Mouse (Mus musculus) B cell, adult 2 months (primary cell): ENCODE results near the gene 1110057P08Rik.
"Not testable (repeated sequence)": the region's sequence is repeated elsewhere in the genome, so short reads cannot be mapped to it uniquely, and the experiment has no call there.

ENCODE experiments used
- DNase-seq, 2 experiments: peaks; one replicate each; pipeline ENCODE4 v3.0.0; 2022

The 1110057P08Rik gene

DNA sequence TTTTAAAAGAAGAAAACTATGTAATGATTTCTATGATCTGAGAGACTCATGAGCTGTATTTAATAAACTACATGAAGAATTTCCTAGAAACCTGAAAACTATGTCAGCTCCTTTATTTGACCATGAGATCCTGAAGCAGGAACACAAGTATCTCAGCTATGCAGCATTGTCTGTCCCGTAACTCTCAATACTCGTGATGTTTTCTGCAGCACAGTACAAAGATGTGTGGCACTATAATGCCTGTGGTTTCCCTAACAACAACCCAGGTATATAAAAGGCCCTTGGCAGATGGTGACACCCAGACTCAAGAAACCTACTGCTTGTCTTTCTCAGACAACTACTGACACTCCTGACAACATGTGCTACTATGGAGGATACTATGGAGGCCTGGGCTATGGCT lies at the start of gene 1110057P08Rik:
TSS of gene 1110057P08Rik (plus strand) at position 301 of the 400 bp plus-strand sequence.
- no peak for DNase-seq

DNA sequence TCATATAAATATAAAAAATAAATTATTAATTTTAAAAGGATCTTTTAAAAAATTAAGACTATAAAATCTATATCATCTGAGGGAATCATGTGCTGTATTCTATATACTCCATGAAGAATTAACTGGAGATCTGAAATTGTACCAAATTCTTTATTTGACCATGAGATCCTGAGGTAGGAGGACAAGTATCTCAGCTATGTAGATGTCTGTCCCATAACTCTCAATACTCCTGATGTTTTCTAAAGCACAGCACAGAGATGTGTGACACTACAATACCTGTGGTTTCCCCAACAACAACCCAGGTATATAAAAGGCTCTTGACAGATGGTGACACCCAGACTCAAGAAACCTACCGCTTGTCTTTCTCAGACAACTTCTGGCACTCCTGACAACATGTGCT lies 34.0 kb upstream of the 1110057P08Rik start, which contains the start of gene Gm6358:
TSS of gene Gm6358 (plus strand) at position 301 of the 400 bp plus-strand sequence.
- no peak for DNase-seq

DNA sequence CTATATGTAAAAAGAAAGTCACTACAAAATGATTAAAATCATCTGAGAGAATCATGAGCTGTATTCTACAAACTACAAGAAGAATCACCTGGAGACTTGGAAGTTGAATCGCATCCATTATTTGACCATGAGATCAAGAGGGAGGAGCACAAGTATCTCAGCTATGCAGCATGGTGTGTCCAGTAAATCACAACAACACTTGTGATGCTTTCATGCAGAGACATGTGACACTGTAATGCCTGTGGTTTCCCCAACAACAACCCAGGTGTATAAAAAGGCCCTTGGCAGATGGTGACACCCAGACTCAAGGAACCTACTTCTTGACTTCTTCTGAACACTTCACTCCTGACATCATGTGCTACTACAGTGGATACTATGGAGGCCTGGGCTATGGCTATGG lies 23.7 kb upstream of the 1110057P08Rik start, which contains the start of gene Gm10061:
TSS of gene Gm10061 (plus strand) at position 301 of the 400 bp plus-strand sequence.
- DNase-seq = no peak

DNA sequence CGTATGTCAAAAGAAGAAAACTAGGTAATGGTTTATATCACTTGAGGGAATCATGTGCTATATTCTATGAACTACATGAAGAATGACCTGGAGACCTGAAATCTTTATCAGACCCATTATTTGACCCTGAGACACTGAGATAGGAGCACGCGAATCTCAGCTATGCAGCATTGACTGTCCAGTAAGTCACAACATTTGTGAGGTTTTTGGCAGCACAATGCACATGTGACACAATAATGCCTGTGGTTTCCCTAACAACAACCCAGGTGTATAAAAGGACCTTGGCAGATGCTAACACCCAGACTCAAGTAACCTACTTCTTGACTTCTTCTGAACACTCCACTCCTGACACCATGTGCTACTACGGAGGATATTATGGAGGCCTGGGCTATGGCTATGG lies 16.9 kb upstream of the 1110057P08Rik start, which contains the start of gene Gm9789:
TSS of gene Gm9789 (plus strand) at position 301 of the 400 bp plus-strand sequence.
- no peak for DNase-seq

DNA sequence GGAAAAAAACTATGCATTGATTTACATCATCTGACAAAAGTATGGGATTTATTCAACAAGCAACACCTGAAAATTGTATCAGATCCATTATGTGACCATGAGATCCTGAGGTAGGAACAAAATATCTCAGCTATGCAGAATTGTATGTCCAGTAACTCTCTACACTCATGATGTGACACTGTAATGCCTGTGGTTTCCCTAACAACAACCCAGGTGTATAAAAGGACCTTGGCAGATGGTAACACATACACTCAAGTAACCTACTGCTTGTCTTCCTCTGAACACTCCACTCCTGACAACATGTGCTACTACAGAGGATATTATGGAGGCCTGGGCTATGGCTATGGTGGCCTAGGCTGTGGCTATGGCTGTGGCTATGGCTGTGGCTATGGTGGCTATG lies 5.3 kb upstream of the 1110057P08Rik start, which contains the start of gene Gm7735:
TSS of gene Gm7735 (plus strand) at position 301 of the 400 bp plus-strand sequence.
- DNase-seq = not testable (repeated sequence)

DNA sequence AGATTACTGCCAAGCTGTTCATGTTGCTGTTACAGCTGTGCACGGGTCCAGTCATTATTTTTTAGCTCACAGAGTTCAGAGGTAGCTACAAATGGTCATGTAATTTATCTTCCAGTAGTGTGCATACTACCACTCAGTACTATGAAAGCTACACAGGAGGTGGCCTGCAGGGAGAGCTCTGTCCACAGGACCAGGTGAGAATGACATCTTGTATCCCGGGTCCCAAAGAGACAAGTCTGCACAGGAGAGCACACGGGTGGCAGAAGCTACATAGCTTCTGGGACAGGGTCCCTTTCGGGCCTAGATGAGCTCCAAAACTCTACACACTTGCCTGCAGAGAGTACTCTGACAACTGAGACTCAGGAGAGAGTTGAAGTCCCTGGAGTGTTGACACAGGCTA lies 14.1 kb downstream of the 1110057P08Rik start:
- no peak for DNase-seq

DNA sequence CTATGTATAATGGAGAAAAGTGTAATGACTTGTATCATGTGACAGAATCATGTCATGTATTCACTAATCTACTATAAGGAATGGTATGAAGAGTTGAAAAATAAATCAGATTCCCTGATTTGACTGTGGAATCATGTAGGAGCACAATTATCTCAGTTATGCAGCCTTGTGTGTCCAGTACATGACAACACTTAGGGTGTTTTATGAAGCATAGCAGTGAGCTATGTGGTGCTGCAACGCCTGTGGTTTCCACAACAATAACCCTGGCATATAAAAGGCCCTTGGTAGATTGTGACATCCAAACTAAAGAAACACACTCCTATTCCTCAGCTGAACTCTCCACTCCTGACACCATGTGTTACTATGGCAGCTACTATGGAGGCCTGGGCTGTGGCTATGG lies 31.0 kb downstream of the 1110057P08Rik start, which contains the start of gene Krtap20-2:
TSS of gene Krtap20-2 (plus strand) at position 301 of the 400 bp plus-strand sequence.
- DNase-seq = no peak
